Mouse (Mus musculus) ovary, postnatal 14 days (tissue): ENCODE results near the gene Nlrp10.

Experiments
- DNase-seq: peaks from one replicate; pipeline ENCODE4 v3.0.0; 2022; ENCODE audit warnings: low spot score

Nlrp10 gene

DNA sequence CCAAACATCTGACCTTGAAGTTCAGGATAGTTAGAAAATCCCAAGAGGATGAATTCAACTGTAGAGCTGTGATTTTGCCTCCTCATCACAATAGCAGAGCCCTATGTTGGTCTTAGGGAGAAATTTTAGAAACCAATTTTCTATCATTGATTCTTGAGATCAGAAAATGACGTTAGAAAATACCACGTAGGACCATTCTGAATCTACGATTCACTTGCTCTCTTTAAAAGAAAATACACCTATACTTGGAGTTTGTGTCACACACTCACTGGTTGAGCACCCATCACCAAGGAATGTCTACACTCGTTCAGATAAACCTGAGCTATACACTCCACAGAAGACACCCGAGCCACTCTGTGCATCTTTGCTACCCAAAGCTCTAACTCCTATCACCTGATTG, 35.7 kb downstream of the Nlrp10 start, which contains the start of gene Olfr519:
Gene Olfr519 (minus strand): TSS at position 101 of the 400 bp plus-strand sequence.
- DNase-seq: no peak

DNA sequence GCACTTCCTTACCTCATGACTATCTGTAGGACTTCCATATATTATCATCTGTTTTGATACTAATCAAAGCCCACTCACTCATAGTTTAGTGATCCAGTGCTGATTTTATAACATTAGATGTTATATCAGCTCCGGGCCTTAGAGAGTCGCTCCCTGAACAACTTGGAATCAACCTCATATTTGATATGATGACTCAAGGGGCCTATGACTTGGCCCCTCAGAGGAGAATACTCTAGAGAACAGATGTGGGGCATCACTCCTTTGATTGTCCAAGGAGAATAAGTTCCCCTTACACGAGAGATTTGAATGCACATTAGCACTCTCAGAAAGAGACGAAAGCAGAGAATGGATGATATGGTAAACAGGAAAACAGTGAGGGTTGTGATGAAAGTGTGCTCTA, 45.1 kb downstream of the Nlrp10 start, which contains the start of gene Olfr518:
Gene Olfr518 (minus strand): TSS at position 101 of the 400 bp plus-strand sequence.
- no peak for DNase-seq

DNA sequence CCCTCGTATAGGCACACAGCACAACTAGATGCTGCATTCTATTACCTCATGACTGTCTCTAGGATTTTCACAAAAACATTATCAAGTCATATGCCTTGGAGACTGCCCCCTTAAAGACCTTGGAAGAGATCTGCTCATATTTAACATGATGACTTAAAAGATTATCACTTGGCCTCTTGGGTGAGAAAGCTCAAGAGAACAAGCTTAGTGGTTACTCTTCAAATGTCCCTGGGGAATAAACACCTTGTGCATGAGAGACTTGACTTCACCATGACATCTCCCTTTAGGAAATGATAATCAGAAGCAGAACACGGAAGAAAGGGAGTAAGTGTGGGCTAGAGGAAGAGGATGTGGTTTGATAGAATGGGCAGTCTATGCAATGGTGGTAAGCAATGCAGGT, 57.7 kb downstream of the Nlrp10 start, which contains the start of gene Olfr517:
Gene Olfr517 (minus strand): TSS at position 101 of the 400 bp plus-strand sequence.
- no peak for DNase-seq
